Mouse (Mus musculus) megakaryocyte progenitor cell, adult 5-6 weeks (primary cell): ENCODE data around the gene Agtrap. TPM values are rescaled to one million over a fixed set of nuclear protein-coding genes. Genes with fewer than 3 reads are reported as not detected.
"Not testable (repeated sequence)": the region's sequence is repeated elsewhere in the genome, so short reads cannot be mapped to it uniquely, and the experiment has no call there.

Source experiments
- ATAC-seq: replicated peaks from 2 replicates; pipeline ENCODE4 v1.8.0; 2016; ENCODE audit warnings: mild to moderate bottlenecking, moderate TSS enrichment, inconsistent platforms; ENCODE audit not compliant: poor library complexity
- total RNA-seq, 2 experiments: library from RNA; stranded (forward) in 1 of 2; stranded (reverse) in 1 of 2; fragments of 157-497, 149-512 nt in 1 of 2; fragments of 200-1000 nt in 1 of 2; gene quantifications; 2 replicates each; pipeline versions ENCODE4 v1.2.3 to v1.2.4; 2015 to 2017

Gene Agtrap
- total RNA-seq, 2 experiments from 2014 or later = 16.3 to 34.5 TPM

DNA sequence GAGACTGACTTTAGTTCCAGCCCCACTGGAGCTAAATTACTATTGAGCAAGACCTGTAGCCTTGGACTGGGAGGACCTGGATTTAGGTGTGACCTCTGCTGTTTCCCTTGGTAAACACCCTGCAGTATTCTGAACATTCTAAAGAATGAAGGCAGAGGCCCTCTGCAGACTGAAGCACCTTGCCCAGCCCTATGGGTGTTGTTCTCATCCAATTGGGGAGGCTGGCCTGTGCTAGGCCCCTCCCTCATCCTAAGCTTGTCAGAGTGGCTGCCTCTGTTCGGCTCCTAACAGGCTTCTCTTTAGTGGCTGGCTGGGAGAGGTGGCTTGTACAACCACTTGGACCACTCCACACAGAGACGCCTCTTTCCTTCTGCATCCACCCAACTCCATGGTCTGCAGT, 34.9 kb downstream of the Agtrap start:
- ATAC-seq = no peak

- no peak for ATAC-seq
Observed at GRCm38 (mm10) chr4:148051886-148052285, 35.9 kb downstream of the Agtrap start.

- ATAC-seq = no peak
Observed at GRCm38 (mm10) chr4:148051046-148051776, 36.6 kb downstream of the Agtrap start.

DNA sequence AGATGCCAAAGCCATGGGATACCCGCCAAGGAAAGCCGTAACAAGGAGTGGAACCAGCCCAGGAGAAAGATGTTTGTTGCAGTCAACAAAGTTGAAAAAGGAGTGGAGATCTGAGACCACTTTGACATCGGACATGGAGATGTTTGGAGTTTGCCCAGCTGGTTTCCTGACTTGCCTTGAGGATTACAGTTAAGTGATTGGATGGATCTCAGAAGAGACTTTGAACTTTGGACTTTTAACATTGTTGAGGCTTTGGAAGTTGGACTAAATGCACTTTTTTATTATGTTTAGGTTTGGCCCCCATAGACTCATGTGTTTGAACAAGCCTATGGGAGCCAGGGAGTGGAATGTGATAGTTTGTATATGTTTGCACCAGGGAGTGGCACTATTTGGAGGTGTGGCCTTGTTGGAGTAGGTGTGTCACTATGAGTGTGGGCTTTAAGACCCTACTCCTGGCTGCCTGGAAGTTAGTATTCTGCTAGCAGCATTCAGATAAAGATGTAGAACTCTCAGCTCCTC, 37.4 kb downstream of the Agtrap start:
- ATAC-seq = not testable (repeated sequence)

DNA sequence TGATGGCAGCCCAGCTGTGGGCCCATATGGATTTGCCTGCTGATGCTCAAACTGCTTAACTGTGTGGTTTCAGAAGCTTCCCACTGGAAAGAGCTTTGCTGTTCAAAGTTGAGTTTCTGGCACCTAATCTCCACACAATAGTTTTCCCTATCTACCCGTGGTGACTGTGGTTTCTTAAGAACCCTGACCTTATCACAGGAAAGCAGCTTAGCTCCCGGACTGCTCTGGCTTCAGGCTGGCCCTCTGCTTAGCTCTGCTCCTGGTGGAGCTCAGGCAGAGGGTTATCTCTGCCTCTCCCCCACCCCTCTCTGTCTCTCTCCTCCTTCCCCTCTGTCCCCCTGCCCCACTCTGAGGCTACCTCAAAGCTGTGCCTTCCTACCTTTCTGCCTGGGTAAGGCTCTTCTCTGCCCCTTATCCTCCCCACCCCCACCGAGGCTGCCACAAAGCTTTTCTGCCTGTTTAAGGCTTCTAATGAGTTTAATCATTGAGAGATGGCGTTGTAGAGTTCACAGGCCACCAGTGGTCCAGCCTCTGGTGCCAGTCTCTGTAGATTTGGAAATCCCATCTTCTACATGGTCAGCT, 41.3 kb downstream of the Agtrap start:
- peak; percentile 87 for ATAC-seq

DNA sequence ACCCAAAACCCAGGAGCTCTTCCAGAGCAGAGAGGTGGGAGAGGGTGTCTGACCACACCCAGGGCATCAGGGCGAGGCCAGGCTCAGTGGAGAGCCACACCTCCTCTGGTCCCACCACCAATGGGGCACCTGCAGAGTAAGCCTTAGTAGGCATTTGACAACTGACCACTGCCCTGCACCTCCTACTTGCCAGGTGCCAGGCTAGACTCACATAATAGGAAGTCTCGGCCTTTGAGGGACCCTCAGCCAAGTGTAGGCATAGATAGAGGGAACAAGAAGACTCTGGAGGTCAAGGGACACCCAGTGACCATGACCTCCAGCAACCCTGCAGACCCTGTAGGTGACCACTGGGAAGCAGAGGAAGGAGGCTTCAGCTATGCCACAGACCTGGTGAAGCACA, 43.7 kb downstream of the Agtrap start:
- ATAC-seq = no peak

GRCm38 (mm10) chr4:148043327-148043726, 44.5 kb downstream of the Agtrap start:
- not testable (repeated sequence) for ATAC-seq

DNA sequence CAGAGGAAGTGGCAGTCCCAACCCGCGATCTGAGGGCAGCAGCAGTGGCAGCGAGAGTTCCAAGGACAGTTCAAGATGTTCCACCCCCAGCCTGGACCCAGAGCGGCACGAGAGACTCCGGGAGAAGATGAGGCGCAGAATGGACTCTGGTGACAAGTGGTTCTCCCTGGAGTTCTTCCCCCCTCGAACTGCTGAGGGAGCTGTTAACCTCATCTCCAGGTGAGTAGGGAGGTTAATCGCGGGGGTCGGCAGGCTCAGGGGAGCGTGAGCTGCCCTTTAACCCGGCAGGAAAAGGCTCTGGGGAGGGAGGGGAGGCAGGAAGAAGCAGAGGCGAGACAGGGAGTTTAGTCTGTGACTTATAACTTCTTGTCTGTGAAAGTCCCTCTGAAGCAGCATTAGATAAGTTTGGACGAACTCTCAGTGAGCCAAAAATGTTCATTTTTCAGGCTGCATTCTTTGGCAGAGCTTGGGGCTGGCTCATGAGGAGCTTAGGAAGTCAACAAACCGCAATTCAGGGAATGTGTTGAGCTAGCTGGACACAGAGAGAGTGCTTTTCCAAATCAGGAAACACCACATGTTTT, 46.1 kb downstream of the Agtrap start:
- no peak for ATAC-seq

GRCm38 (mm10) chr4:148040933-148041610, 46.8 kb downstream of the Agtrap start:
- peak; percentile 14 for ATAC-seq

GRCm38 (mm10) chr4:148040029-148040830, 47.6 kb downstream of the Agtrap start:
- ATAC-seq = no peak

DNA sequence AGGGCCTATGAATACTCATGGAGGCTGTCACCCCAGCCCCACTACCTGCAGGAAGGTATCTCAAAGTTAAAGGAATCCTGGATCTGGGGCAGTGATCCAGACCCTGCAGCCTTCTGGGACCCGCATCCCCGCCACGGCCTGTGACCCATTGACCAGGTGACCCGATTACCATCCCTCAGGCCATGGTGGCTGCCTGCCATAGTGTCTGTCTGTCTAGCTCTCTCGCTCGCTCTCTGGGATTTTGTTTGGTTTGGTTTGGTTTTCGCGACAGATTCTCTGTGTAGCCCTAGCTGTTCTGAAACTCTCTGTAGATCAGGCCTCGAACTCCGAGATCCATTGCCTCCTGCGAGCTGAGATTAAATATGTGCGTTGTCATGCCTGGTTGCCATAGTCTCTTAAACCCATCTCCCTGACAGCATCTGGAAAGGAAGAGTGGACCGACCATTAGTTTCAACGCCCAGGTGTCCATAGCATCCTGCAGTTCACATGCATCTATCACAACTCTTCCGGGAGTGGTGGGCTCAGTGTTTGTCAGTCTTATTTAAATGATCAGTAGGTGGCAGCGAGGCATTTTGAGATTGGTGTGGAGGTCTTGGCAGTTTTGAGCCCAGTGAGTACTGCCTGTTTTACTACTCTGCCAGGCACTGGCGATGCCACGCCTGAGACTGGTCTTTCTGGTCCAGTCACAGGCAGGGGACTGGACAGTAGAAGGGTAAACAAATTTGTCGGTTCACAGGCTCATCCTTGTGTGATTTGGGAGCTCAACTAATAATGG, 48.4 kb downstream of the Agtrap start:
- ATAC-seq = peak; percentile 1; the same call in 1 of the 2 replicates

- peak; percentile 77 for ATAC-seq
Observed at GRCm38 (mm10) chr4:148038600-148039253, 49.1 kb downstream of the Agtrap start, which contains the start of the genes Clcn6 and Mthfr. Gene Clcn6, minus strand, starts transcription at chr4:148038821. Gene Mthfr, plus strand, starts transcription at chr4:148039077.

- ATAC-seq = no peak
Observed at GRCm38 (mm10) chr4:148038079-148038599, 49.7 kb downstream of the Agtrap start.

- no peak for ATAC-seq
Observed at GRCm38 (mm10) chr4:148035440-148035839, 52.4 kb downstream of the Agtrap start.

DNA sequence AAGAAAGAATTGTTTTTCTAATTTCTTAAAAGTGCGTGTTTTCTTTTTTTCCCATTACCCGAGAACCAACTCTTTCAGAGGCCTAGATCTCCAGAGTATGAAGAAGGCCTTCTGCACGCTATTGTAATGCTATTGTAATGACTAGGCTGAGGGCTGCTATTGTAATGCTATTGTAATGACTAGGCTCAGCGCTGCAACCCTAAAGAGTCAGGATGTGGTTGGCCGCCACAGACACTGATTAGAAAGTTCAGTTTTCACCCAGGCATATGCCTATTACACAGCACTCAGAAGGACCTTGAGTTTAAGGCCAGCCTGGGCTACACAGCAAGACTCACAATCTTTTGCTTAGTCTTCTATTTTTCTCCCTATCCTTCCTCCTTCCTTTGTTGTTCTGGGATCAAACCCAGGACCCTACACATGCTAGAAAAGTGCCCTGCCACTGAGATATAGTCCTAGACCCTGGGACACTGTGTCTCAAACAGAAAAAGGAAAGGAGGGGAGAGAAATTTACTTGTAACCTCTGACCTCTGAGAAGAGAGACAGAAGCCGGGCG, 53.9 kb downstream of the Agtrap start:
- ATAC-seq = peak; percentile 43

GRCm38 (mm10) chr4:148030506-148030905, 57.3 kb downstream of the Agtrap start:
- no peak for ATAC-seq

DNA sequence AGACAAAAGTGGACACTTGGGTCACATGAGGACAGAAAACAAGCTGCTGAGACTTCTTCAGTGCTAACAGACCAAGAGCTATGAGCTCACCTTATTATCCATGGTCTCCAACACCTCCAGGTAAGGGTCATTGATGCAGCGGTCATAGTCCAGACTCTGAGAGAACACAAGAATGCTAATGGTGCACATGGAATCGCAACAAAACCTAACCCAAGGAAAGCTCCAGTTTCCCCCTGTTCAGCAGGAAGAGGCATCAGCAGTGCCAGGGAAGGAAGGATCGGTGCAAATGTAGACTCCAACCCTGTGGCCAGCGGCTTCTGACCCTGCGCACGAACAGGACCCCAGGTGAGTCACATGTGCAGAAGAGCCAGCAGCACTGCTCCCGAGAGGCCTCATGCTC, 58.5 kb downstream of the Agtrap start:
- no peak for ATAC-seq
